Mouse (Mus musculus) bone marrow macrophage, adult 2 months (primary cell): ENCODE results near the gene Ap5z1.

Experiments used
- CTCF ChIP-seq: IDR thresholded peaks from 2 replicates; pipeline ENCODE4 v1.5.1; 2012; ENCODE audit warnings: low read depth, mild to moderate bottlenecking, low read length, moderate library complexity
- POLR2A ChIP-seq: IDR thresholded peaks from 2 replicates; pipeline ENCODE4 v1.6.1; 2012; ENCODE audit warnings: mild to moderate bottlenecking, low read depth, low read length, borderline replicate concordance

- no peak for TF ChIP-seq CTCF
- no peak for TF ChIP-seq POLR2A
These were observed 19.8 kb upstream of the Ap5z1 start for GRCm38 (mm10) chr5:142443994-142444393.
